Mouse (Mus musculus): Measurements from ENCODE around the gene Gm17521.
"Not testable (repeated sequence)": the region's sequence is repeated elsewhere in the genome, so short reads cannot be mapped to it uniquely, and the experiment has no call there.

Gene Gm17521

DNA sequence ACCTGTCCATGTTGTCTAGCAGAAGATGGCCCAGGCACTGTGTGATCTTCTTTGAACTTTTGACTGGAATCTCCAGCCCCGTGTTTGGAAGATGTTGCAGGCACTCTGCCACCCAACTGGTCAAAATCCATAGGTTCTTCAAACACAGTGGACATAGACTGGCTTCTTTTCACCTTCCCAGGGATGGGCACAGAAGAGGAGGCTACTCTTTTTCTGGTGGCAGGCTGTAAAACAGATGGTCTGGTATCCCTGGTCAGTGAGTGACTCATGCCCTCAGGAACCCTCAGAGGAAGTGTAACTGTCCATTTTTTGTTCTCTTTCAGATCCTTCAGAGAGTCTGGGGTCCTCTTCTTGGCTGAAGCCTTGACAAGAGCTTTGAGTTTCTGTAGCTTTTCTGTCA lies at the start of gene Gm17521:
Gene Gm17521 (minus strand): TSS at position 101 of the 400 bp plus-strand sequence.
- not testable (repeated sequence) for DNase-seq (ENCODE audit: low read depth in 2 of 2, low spot score in 2 of 2)

DNA sequence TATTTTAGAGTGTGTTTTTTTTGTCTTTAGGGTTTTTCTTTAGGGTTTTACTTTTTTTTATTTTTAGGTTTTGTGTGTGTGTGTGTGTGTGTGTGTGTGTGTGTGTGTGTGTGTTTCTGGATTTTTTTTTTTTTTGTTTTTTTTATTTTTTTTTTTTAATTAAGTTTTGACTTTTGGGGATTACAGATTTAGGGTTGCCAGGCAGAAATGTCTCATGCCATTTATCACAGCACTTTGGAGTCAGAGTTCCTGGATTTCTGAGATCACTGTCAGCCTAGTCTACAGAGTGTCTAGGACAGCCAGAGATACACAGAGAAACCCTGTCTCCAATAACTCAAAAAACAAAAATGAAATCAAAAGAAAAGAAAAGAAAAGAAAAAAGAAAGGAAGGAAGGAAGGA lies 14.5 kb upstream of the Gm17521 start:
- no peak for DNase-seq (ENCODE audit: low read depth in 2 of 2, low spot score in 2 of 2)

- DNase-seq (ENCODE audit: low read depth in 2 of 2, low spot score in 2 of 2): no peak
Measured at GRCm38 (mm10) chrX:123043516-123043915, 14.0 kb upstream of the Gm17521 start.
